Mouse (Mus musculus) gastrocnemius, adult 2 months (tissue): ENCODE data around the gene Ttc16. TPM values are rescaled to one million over a fixed set of nuclear protein-coding genes. Genes with fewer than 3 reads are reported as not detected.
A peak's percentile ranks its signal among the peaks of the same experiment; 100 is the strongest.

Experiments used
- DNase-seq: peaks from one replicate; pipeline ENCODE4 v3.0.0; 2022
- H3K27ac ChIP-seq: fragments of 200-600 bp; 2 replicates; pipeline ENCODE4 v1.8.1; 2022; ENCODE audit warnings: mild to moderate bottlenecking
- H3K4me3 ChIP-seq: fragments of 200-600 bp; 2 replicates; pipeline ENCODE4 v1.8.1; 2022; ENCODE audit warnings: mild to moderate bottlenecking, moderate library complexity
- CTCF ChIP-seq: fragments of 200-600 bp; IDR thresholded peaks from 2 replicates; pipeline ENCODE4 v1.8.1; 2022; ENCODE audit warnings: antibody characterized with exemption, mild to moderate bottlenecking, moderate library complexity
- intact Hi-C: fragments of 180-260 bp; cut with DNase I; formaldehyde crosslinking; loops from one replicate; pipeline ENCODE4 v1.15.1; 2025
- total RNA-seq, 2 experiments: library from RNA; stranded (reverse); gene quantifications; 2 replicates each; pipeline ENCODE4 v1.2.3; 2021

Ttc16 gene
- total RNA-seq, 2 experiments from 2014 or later: not detected

DNA sequence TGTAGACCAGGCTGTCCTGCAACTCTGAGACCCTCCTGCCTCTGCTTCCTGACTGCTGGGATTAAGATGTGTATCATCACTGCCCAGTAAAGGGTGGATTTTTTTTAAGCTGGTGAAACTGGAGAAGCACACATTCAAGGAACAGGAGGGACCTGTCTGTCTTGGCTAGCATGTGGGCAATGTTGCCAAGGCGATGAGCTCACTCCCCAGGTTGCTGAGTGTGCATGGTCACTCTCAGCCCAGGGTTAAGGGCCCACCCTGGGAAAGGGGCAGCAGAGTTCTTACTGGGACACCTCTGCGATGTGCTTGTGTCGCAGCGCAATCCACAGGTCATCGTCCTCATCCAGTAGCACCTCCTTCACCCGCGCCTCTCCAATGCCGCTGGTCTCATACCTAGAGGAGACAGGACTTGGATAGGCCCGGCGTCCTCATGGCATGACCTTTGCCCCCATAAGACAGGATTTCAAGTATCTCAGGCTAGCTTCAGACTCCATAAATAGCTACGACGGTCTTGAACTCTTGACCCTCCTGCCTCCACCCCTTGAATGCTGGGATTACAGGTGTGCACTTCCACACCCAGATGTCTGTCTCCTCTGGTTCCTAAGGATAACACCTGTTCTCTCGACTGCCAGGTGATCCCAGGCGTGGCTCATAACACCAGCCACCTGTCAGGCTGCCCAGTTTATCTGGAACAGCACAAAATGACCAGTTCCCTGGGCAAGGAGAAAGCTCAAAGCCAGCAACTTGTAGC, 33.6 kb upstream of the Ttc16 start:
- H3K4me3 ChIP-seq: no peak overlapping the region
- H3K27ac ChIP-seq: no peak overlapping the region
- TF ChIP-seq CTCF: no peak
- DNase-seq: no peak
- intact Hi-C loops: no loop called here

DNA sequence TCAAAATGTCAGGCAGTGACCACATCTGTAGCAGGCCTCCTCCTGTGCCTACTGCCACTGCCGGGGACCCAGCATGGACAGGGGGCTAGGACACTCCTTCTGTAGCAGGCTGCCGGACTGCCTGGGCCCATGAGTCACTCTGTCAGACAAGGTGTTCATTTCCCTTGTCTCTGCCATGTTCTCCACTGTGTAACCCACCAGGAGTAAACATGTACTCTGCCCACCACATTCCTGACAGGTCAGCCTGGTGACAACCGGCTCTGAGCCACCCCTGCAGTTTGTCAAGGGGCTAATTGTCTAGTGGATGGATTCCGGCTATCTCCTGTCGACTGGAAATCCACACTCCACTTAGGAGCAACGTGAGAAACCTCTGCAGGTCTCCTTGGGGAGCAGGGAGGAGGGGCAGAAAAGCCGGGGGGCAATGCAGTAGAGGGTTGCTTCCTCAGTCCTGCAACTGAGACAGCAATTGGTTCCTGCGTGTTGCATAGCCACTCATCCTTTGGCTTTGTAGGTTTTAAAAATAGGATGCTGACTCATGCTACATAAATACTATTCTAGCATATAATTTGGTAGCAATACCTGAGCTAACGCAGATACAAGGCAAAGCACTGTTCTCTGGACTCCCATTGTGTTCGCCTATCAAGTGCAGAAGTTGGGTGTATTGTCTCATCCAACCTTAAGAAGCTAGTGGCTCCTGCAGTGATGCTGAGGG, 23.0 kb upstream of the Ttc16 start:
- intact Hi-C loops: no loop called here
- H3K4me3 ChIP-seq: no peak overlapping the region
- no peak for DNase-seq
- no peak overlapping the region for H3K27ac ChIP-seq
- TF ChIP-seq CTCF: no peak

DNA sequence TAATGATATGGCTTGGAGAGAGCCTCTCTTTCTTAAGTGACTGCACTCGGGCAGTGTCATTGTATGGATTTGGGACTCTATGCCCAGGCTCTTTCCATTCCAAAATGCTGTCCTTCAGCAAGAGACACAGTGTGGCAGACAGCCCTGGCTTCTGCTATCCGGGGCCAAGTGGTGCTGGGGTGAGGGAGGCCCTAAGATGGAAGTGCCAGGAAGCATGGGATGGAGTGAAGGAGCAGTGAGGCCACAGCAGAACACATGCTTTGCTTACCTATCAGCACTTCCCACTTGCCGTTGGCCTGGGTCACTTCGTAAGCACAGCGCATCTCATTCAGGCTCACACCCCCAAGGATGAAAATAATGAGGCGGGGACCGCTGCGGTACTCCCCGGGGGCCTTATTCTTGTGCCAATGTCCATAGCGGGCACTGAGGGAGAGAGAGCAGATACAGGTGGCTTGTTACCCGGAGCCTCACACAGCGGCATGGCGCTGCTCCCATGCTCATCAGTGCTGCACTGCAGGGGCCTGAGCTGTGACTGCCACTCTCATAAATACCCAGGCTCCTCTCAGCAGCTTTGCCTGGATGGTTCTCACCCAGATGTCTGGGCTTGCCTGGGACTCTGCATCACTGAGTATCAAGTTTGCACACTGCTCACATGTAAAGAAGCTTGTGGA, 20.4 kb upstream of the Ttc16 start:
- no peak for DNase-seq
- H3K4me3 ChIP-seq: no peak overlapping the region
- TF ChIP-seq CTCF: no peak
- intact Hi-C loops: no loop called here
- no peak overlapping the region for H3K27ac ChIP-seq

DNA sequence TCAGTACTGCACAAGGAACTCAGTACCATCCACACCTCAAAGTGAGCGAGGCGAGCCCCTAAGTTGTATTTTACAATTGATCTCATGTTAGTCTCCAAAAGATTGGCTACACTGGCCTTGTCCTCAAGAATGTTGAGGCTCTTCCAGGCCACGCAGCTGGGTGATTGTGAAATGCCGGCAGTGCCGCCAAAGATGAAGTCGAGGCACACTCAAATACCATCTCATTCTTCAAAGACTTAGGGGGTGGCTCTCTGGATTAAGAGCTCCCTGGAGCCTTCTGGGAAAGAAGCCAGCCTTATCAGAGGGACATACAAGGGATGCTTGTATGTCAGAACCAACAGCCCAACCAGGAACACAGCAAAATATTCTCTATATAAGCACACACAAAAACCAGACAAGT, 15.9 kb upstream of the Ttc16 start:
- Histone ChIP-seq H3K27ac (peak overlapping the region; percentile 48), H3K4me3 (no peak overlapping the region)
- intact Hi-C loops: no loop called here
- peak; percentile 74 for DNase-seq
- no peak for TF ChIP-seq CTCF

DNA sequence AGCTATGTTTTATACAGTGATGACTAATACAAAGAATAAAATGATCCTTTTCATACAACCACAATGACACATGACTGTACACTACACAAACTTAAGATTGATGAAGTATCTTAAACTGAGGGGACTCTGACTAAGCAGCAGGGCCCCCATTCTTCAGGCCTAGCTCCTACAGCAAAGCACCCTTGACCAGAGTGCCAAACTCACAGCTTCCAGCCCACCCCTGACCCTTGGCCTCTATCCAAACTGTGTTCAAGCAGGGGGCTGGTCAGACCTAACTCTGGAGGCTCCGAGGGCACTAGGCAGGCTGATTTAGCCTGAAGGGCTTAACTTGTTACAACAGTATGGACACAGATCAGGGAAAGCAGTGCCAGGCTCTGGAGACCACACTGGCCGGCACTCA, 13.1 kb upstream of the Ttc16 start:
- DNase-seq: no peak
- H3K27ac ChIP-seq: no peak overlapping the region
- H3K4me3 ChIP-seq: no peak overlapping the region
- intact Hi-C loops: no loop called here
- TF ChIP-seq CTCF: no peak

DNA sequence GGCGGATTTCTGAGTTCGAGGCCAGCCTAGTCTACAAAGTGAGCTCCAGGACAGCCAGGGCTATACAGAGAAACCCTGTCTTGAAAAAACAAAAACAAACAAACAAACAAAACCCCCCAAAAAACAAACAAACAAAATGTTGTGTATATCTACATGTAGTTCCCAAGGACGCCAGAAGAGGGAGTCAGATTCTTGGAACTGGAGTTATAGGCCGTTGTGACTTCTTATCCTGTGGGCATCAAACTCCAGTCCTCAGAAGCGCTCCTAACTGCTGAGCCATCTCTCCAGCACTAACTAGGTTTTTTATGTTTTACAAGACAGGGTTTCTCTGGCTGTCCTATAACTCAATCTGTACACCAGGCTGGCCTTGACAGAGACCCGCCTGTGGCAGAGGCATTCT, 11.7 kb upstream of the Ttc16 start:
- Histone ChIP-seq H3K27ac (no peak overlapping the region), H3K4me3 (no peak overlapping the region)
- DNase-seq: no peak
- peak; percentile 61 for TF ChIP-seq CTCF
- intact Hi-C loops: no loop called here

DNA sequence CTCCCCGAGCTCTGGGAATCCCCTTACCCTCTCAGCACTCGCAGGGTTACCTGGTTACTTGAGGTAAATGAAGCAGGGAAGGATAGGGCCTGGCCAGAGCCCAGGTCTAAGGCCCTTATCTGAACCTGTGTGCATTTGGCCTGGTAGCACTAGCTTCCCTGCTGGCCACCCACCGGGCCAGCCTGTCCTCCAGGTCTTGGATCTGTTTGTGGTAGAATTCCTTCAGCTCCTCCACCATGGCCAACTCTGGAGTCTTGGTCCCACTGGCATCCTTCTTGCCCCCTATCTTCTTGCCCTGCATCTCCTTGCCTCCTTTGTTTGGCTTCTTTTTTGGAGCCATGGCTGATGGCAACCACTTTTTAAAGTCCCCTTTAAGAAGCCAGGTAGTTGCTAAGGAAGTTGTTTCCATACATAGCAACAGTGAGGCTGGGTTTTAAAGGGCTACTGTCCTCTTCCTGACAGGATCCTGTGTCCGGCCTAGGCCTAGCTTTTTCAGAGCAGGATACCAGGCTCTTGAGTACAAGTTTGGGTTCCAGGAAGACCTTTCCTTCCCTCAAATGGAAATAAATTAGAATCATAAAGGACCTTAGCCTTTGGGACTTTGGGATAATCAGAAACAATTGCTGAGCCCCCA, 8.7 kb upstream of the Ttc16 start, which contains the start of gene Cfap157:
Gene Cfap157 (minus strand): TSS at position 381 of the 634 bp plus-strand sequence.
- intact Hi-C loops: no loop called here
- no peak for DNase-seq
- no peak for TF ChIP-seq CTCF
- peak within 1 kb of the TSS; percentile 62 for H3K4me3 ChIP-seq
- H3K27ac ChIP-seq: peak within 1 kb of the TSS; percentile 82

DNA sequence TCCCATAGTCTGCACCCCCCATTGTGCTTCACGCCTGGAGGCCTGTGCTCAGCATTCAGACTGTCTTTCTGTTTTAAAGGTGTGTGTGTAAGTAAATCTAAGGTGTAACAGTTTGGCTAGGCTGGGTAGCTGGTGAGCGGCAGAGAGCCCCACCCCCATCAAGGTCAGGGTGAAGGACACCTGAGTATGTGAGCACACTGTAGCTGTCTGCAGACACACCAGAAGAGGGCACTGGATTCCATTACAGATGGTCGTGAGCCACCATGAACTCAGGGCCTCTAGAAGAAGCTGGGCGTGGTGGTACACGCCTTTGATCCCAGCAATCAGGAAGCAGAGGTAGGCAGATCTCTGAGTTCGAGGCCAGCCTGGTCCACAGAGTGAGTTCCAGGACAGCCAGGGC, 6.3 kb upstream of the Ttc16 start:
- no peak overlapping the region for H3K27ac ChIP-seq
- no peak overlapping the region for H3K4me3 ChIP-seq
- no peak for DNase-seq
- no peak for TF ChIP-seq CTCF
- intact Hi-C loops: no loop called here

DNA sequence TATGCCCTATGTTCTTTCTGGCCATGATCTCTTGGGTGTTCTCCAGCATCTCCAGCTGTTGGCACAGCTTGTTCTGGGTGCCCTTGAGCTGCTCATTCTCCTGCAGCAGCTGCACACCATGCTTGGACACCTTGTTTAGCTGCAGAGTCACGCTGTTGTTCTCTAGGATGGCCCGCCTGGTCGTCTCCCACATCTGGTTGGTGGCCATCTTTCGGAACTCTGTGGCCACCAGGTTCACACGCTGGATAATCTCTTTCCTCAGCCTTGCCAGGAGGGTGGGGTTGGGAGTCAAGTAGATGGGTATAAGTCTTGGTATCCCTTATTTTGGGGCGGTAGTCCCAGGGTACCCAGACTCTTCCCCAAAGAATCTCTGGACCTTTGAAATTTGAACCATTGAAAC, 4.3 kb upstream of the Ttc16 start:
- Histone ChIP-seq H3K4me3 (no peak overlapping the region), H3K27ac (no peak overlapping the region)
- no peak for DNase-seq
- TF ChIP-seq CTCF: no peak
- intact Hi-C loops: loop anchor here (1.0 kb wide), 1 partner anchor 75 kb away; no protein-coding TSS in a partner anchor

DNA sequence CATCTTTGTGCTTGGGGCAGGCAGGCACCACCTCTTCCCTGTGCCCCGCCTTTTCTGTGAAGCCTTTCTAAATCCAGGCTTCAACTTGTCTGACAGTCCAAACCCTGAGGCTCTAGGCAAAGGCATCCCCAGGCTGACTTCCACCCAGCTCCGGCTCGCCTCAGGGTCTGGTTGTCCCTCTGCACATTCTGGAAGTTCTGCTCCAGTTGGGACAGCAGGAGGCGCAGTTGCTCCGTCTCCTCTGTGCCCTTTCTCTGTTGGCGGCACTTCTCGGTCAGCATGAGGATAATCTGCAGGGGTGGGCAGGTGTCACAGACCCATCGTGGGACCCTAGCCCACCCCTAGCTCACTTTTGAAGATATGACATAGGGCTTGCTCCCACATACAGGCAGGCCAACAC, 3.7 kb upstream of the Ttc16 start:
- TF ChIP-seq CTCF: peak; percentile 93
- DNase-seq: peak; percentile 81
- no peak overlapping the region for H3K27ac ChIP-seq
- intact Hi-C loops: loop anchor here (1.0 kb wide), 1 partner anchor 75 kb away; no protein-coding TSS in a partner anchor
- no peak overlapping the region for H3K4me3 ChIP-seq

DNA sequence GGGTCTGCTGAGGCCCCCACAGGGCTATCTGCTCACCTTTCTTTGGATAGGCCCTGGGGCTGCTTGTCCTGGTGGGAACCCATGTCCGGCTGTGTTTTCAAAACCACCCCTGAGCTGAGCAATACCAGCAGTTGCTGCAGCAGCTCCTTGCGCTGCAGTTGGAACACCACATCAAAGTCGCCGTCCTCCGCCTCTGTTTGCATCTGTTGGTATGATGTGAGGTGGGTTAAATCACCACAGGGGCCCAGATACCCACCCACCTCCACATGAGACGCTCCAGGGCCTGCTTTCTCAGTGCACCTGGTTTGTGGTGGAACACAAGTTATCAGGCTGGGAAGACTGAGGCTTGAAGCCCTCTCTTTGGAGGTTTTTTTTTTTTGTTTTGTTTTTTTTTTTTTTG, 2.6 kb upstream of the Ttc16 start:
- intact Hi-C loops: no loop called here
- Histone ChIP-seq H3K4me3 (no peak overlapping the region), H3K27ac (no peak overlapping the region)
- TF ChIP-seq CTCF: no peak
- no peak for DNase-seq

DNA sequence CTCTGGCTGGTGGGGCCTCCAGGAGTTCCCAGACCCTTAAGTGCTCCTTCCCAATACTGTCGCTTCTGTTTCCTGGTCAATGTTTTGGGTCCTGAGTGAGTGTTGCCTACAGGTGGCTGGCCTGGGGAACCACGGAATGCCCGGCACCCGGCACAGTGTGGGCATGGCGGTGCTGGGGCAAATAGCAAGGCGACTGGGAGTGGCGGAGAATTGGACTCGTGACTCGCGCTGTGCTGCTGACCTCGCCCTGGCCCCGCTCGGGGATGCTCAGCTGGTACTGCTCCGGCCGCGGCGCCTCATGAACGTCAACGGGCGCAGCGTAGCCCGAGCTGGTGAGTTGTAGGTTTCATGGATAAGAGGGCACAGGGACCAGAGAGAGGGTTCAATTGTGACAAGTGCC, 759 bp upstream of the Ttc16 start:
- DNase-seq: no peak
- TF ChIP-seq CTCF: no peak
- Histone ChIP-seq H3K27ac (peak overlapping the region; percentile 91), H3K4me3 (peak overlapping the region; percentile 90)
- intact Hi-C loops: no loop called here
